Mouse (Mus musculus) spleen, postnatal 4 days (tissue): Measurements from ENCODE around the gene Lrrc17.
"Not testable (repeated sequence)": the region's sequence is repeated elsewhere in the genome, so short reads cannot be mapped to it uniquely, and the experiment has no call there.

Experiments
- DNase-seq, 2 experiments: peaks; one replicate each; pipeline ENCODE4 v3.0.0; 2022; ENCODE audit warnings: low spot score in 2 of 2

Gene Lrrc17

DNA sequence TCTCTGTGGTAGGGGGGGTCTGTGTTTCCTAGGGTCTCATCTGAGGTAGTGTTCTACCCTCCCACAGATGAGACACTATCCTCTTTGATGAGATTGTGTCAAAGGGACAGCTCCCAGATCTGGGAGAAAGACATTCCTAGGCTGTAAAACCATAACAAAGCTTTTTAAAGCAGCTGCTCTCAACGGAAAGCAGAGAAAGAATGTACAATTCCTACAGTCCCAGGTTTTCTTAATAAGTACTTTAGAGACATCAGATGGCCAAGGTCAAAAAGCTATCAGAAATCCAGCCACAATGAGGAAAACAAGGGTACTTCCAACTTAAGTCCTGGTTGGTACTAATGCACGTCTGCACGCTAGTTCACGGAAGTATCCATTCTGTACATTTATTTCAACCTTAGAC lies 1.1 kb upstream of the Lrrc17 start:
- DNase-seq = no peak

DNA sequence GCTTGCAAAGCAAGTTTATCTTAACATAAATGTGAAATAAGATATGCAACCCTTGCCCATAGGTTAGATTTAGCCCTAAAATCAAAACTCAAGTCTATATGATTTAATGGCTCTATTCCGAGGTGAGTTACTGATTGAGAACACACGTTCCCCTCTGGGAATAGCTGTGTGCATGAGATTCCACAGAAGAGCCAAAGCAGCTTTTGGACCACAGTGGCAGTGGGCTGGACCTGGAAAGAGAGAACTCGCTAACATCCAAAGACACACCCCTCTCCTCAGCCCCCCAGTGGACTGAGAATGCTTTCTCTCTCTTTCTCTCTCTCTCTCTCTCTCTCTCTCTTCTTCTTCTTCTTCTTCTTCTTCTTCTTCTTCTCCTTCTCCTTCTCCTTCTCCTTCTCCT lies 1.5 kb downstream of the Lrrc17 start:
- DNase-seq = no peak

DNA sequence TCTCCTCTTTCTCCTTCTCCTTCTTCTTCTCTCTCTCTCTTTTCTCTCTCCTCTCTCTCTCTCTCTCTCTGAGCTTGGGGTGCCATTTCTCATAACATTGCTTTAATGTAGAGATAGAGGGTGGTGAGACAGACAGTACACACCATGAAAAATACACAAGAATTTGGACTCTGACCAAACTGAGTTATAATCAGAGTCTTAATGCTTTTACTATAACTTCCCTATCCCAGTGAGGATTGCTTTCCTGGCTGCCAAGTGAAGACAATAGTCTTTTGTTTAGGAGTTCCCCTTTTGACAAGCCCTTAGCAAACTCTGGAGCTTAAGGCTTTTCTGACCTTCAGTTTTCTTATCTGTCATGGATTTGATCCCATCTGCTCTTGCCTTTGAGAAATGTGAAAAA lies 1.9 kb downstream of the Lrrc17 start:
- no peak for DNase-seq

DNA sequence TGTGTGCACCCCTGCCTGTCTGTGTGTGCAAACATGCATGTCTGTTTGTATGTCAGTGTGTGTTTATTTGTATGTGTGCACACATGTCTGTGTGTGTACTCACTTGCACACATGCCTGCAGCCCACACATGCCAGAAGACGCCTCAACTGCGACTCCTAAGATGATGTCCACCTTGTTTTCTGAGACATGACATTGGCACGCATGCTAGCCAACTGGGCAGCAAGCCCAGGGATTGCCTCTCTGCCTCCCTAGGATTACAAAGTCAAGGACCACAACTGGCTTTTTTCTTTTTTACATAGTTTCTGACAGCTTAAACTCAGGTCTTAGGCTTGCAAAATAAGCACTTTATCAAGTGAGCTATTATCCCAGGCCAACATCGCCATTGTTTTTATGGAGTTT lies 2.4 kb downstream of the Lrrc17 start:
- no peak for DNase-seq

DNA sequence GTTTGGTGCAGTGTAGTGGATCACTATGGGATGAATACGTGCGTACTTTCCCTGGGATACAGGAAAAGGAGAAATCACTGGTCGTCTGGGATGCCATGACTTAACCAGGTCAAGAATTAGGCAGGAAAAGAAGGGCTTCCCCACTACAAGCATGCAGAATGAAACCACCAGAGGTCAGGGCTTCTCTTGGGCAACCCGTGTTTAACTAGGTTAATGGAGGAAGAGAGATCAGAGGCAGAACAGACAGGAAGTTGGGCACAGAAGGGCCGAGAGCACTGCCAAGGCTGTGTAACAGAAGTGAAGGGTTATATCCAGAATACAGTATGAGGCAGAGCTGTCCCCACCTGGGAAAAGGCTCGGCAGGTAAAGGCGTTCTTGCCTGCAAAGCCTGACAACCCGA lies 3.6 kb downstream of the Lrrc17 start:
- no peak for DNase-seq

DNA sequence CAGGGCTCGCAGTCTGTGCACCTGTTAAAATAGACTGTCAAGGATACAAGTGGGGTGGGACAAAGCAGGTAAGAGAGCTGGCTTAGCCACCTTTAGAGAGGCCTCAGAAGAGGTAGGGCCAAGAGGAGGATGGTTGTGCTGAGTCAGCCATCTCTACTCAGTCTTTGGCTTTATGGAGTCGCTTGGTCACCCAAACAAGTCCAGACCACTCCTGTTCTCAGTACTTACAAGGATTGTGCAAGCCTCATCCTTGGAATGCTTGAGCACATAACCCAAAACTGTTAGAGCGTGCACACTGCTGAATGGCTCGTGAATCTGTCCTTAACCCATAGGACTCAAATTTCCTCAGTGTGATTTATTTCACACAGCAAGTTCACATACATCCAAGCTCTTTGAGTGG lies 10.3 kb downstream of the Lrrc17 start:
- DNase-seq = no peak

DNA sequence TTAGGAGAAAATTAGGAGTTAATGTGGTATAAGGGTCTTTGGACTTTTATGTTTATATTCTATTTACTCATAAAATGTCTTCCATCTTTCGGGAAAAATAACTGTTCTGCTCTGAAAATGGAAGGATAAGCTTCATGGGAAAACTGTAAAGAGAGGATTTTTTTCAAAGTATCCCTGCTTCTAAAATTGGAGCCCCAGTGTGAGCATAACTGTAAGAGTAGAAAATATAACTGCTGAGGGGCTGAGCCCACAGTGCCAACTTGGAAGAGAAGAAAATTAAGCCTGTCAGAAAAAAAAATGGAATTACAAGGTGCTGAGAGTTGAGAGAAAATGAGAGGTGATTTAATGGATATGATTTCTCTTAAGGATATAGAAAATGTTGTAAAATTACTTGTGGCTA lies 11.4 kb downstream of the Lrrc17 start:
- no peak for DNase-seq

DNA sequence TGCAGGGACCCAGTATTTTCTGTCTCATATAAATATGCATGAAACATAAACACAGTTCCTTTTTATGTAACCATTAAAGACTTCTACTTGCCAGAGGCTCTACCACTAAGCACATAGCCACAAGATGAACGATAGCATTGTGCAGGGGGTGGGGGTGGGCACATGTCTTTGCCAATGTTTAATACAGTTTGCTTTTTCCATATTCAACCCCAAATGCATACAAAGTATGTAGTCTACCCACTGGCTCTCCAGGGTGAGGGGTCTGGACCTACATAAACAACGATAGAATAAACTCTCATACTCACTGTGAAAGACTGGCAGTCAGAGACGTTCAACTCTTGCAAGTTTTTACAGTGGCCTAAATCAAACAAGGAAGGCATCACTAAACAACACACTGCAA lies 13.1 kb downstream of the Lrrc17 start:
- DNase-seq = no peak

DNA sequence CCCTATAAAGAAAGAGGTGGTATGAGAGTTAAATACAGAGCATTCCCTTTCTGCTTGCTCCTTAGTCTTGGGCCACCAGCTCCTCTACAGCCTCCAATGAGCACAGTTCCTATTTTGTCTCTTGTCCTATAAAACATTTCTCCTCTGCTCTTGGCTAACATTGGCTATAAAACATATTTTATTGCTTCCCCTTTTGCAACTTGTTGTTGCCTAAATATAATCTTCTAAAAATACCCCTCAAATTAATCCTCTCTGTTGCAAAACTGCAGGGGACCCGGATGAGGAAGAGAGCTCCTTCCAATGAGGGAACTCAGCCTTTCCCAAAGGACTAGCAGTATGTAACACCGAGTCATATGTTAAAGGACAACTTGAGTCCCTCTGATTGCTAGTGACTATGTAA lies 20.6 kb downstream of the Lrrc17 start:
- DNase-seq = no peak

DNA sequence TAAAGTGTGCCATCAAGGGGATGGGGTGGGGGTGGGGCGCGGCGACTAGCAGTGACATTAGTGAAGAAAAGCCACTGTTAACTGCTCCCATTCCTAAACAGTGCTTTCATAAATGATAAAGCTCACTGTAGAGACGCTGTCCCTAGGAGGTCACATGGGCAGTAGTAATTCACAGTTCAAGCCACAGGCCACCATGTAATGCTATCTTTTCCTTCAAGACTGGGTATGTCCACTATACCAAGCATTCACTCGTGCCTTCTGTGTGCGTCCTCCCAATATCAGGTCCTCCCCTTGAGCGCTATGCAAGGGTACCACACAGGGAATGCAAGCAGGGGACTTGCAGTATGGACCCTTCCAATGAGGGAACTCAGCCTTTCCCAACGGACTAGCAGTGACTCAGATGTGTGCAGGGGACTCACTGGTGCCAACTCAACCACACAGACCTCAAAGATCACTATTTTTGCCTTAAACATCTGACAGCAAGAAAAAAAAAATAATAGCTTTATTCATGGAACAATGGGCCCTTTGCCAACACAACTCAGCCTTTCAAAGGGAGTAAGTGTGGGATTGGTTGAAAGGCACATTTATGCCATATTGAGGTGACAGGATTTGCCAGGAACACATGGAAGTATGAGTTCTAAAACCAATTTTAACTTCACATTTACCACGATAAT lies 22.2 kb downstream of the Lrrc17 start:
- DNase-seq = no peak

DNA sequence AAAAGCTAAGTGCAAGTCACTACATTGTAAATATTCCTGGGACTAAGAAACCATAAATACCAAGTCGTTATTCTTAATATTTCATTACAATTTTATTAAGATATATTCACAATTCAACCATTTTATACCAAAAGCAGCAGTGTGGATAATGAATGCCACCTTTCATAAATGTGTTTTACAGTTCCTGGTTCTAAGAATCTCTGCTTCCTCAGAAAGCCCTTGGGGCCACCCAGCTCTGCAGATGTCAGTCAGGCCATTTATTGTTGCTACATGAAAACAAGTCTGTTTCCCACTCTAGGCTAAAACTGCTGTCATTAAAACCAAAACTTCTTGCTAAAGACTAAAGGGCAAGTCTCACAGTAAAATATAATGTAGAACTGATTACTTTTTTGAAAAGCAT lies 24.4 kb downstream of the Lrrc17 start:
- DNase-seq = no peak

DNA sequence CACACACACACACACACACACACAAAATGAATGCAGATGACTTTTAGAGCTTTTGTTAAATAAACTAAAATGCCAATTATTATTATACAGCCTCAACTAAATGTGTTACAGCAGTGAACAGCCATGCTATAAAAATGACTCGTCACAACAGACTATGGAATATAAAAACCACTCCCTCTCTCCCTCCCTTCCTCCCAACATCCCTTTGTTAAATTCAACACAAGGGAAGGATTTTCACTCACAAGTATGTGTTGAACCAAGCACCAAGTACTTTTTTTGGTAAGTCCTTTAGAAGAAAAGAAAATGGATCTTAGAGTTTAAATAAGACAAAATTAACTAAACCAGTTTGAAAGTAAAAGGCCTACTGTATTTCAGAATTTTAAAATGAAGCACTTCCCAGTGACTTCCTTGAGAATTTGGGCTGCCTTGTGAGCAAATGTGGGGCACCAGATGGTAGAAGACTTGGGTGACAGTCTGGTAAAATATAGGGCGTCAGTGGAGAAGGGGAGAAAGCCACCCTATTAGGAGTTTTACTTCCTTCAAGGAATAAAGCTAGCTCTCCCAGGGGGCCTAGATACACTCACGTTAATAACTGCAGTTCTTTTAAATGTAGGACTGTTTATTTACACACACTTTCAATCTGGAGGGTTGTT lies 29.5 kb downstream of the Lrrc17 start:
- DNase-seq = no peak

DNA sequence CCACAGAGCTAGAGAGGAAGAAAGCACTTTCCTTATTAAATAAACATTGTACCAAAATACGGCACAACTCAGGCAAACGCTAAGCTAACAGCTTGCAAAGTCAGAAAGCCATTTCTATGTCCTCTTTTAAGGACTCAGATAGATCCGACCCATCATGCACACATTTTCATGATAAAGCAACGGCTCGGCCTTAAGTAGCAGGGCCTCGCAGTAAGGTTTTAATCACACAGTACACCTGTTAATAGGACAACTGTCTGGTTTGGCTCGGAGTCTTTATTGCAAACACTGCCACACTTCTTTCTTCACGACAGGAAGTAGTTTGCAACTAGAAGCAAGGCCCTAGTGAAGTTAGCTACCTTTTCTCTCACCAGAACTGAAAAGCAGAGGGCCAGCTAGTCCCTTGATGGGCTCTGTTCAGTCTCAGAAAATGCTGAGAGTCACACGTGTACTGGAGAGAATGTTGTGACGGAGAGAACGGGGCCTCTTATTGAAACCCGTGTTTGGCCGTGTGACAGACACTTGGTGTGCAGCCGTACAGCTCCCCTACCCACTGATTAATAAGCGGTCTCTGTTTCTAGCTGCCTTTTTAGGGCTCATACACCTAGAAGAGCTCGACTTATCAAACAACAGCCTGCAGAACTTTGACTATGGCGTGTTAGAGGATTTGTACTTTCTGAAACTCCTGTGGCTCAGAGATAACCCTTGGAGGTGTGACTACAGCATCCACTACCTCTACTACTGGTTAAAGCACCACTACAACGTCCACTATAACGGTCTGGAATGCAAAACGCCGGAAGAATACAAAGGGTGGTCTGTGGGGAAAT lies 31.2 kb downstream of the Lrrc17 start:
- DNase-seq = no peak

DNA sequence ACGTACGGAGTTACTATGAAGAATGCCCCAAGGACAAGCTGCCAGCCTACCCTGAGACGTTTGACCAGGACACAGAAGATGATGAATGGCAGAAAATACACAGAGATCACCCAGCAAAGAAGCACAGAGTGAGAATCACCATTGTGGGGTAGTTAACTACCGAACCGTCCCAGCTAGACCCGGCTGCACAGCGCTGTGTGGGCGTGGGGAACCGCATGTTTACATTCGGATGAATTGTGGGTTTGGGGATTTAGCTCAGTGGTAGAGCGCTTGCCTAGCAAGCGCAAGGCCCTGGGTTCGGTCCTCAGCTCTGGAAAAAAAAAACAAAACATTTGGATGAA lies 31.8 kb downstream of the Lrrc17 start:
- no peak for DNase-seq

DNA sequence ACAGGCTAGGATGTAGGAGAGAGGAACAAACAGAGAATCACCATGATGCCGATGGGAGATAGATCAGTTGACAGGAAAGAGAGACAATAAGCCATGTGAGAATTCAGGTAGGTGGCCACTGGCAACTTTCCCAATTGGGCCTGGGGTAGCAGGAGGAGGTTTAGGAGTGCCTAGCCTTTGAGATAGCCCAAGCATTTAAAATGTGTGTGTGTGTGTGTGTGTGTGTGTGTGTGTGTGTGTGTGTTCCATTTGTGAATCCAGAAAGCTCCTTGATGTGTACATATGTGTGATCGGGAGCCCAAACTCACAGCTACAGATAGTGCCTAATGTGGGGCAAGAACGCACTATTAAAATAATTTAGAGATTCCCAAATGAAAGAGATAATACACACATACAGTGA lies 34.8 kb downstream of the Lrrc17 start:
- no peak for DNase-seq

DNA sequence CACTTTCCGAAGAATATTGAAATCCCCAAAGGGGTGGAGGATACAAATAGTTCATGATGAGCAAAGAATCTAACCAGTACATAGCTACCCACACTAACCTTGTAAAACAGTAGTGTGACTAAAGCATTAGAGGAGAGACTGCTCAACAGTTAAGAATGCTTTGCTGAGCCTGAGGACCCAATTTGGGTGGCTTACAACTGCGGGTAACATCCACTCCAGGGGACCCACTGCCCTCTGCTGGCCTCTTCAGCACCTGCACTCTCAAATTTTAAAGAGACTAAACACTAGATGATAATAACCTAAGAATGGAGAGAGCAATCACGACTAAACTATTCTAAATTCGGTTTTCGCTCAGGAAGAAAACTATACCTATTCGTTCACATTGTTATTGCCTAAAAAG lies 43.4 kb downstream of the Lrrc17 start:
- peak; percentile 41 to 75 for DNase-seq

DNA sequence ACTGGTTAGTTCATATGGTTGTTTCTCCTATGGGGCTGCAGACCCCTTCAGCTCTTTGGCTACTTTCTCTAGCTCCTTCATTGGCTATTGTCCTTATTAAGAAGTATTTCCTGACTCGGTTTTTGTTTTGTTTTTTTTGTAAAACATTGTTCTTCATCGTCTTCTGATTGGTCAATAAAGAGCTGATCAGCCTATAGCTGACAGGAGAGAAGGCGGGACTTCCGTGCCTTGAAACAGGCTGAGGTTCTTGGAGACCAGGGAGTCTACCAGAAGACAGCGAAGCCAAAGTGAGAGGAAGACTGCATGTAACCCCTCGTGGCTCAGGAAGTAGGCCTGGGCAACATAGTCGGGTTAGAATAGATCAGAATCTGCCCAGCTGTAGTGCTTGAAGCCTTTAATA lies 44.3 kb downstream of the Lrrc17 start:
- DNase-seq = no peak

DNA sequence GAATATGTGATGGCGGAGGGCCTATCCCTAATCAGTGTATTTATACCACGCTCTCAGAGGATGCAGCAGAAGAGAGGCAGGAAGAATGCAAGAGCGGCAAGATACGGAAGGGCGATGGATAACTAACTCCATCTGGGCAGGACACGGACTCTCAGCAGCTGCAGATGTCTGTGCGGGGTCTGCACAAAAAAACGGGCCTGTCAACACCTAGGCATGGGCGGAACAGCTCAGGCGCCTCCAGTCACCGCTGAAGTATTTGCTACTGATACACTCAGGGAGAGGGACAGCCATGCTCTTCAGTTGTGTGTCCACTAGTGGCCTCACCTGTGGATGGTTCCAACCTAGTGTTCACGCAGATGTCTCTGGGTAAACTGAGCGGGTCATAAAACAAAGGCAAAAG lies 44.9 kb downstream of the Lrrc17 start:
- no peak for DNase-seq

DNA sequence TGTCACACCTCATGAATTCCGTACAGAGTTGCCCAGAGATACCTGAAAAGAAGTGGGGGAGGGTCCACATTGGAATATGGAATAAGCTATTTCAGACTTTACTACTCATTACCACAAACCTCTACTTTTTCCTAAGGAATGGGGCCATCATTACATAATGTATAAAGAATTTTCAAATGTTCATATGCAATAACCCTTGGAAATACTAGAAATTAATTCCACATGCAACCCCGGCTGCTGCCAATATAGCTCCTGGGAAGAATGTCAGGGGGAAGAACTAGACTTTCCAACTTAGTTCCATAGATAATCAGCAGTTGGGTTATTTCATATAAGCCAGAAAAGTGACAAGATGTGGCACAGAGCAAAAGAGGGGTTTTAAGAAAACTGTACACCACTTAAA lies 48.7 kb downstream of the Lrrc17 start:
- no peak for DNase-seq

DNA sequence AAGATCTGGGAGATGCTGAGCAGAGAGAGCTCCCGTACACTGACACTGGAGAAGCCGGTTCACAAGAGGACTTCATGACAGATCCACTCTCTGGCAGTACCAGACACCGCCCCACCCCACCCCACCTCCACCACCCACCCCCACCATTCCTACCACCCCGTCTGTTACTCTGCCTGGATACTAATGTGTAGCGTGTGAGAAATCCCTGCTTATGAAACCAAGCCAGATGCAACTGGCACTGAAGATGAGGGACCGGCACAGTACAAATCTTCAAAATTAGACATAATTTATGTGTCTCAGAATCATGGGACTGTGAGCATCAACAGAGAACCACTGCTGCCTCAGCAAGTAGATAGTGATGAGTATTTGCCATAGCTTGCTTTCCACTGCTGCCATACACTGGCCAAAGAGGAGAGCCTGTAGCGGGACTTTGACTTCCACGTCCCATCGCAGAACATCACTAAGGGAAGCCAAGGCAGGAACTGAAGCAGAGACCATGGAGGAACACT lies 49.9 kb downstream of the Lrrc17 start:
- no peak for DNase-seq

DNA sequence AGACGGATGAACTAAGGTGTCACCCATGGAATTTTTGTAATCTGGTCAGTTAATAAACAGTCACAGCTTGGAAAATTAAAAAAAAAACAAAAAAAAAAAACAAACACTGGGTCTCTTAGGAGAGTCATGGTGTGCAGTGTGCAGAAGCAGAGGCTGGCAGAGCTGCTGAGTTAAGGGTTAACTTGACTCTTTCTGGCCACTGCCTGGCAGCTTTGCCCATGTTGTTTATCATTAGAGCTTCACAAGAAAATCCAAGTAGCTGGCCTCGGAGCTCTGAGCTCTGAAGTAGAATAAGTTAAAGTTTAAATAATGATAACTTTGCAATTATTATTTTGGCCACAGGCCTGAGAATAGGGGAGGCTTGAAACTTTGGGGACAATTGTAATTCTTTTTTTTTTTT lies 56.2 kb downstream of the Lrrc17 start:
- DNase-seq = not testable (repeated sequence)

DNA sequence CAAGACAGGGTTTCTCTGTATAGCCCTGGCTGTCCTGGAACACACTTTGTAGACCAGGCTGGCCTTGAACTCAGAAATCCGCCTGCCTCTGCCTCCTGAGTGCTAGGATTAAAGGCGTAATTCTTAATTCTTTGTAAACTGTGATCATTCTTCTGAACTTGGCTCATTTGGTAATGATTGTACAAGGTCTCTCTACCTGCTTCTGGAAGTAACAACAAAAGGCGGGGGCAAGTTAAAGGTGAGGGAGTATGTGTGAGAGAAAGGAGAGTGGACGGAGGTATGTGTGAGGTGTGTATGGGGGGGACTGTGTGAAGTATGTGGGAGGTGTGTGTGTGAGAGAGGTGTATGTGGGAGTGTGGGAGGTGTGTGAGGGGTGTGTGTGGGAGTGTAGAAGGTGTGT lies 56.6 kb downstream of the Lrrc17 start:
- no peak for DNase-seq

DNA sequence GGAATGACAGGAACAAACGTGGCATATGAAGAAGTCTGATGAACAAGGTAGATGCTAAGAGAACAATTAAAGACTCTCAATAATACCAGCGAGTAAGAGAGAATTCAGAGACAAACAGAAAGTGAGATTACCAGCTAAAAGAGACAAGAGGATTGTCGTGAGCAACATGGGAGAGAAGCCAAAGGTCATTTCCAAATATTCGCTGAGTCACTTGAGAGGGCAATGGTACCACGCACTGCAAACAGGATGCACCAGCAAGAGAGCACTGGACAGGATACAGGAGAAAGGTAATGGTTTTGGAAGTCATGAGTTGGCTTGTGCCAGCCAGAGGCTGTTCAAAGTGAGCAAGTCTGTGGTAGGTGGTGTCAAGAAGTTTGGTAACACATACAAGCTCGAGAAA lies 62.6 kb downstream of the Lrrc17 start:
- no peak for DNase-seq
